Mouse (Mus musculus) WW6 (cell line): ENCODE data around the gene Aox4.

Experiments used
- DNase-seq: peaks from one replicate; pipeline ENCODE4 v3.0.0-alpha.2; 2013; ENCODE audit warnings: low read depth, low spot score

Aox4 gene

GRCm38 (mm10) chr1:58210203-58210602 lies at the start of gene Aox4:
Gene Aox4, plus strand, starts transcription at chr1:58210397.
- no peak for DNase-seq

DNA sequence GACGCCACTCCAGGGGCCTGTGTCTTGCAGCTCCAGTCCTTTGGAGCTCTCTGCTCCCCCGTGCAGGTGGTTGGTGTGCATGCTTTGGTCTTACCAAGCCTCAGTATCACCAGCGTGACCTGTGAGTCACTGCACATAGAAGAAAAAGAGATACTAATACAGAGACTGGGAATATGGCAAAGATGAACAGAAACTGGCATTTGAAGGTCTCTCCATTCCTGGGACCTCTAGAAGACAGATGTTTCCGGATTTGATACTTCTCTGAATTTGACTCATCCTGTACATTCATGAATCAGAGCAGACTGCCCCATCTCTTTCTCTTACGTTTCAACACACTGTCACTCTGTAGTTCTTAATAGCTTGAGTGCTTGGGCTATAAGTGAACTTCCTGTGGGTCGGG lies 40.3 kb upstream of the Aox4 start:
- no peak for DNase-seq

- DNase-seq, result no peak
These were observed 21.6 kb upstream of the Aox4 start for GRCm38 (mm10) chr1:58188514-58189175.

DNA sequence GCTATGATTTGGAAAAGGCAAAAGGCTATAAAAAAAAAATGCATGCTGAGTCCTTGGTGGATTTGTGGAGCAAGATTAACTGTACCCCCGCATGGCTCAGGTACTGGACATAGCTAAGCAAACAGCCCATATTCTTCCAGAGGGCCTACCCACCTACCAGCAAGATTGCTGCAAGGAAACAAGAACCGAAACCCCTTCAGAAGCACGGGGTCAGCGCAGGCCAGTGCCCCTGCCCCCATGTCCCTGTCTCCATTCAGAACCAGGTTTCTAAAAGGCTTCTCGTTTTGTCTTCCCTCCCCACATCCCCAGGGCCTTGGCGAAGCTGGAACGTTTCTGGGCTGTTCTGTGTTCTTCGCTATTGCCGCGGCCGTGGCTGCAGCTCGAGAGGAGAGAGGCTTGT lies 15.9 kb upstream of the Aox4 start:
- no peak for DNase-seq

- DNase-seq, result no peak
These were observed 15.2 kb upstream of the Aox4 start for GRCm38 (mm10) chr1:58194988-58195387.

GRCm38 (mm10) chr1:58195541-58195940 lies 14.7 kb upstream of the Aox4 start:
- DNase-seq, result peak; percentile 9

GRCm38 (mm10) chr1:58197023-58197422 lies 13.2 kb upstream of the Aox4 start:
- DNase-seq, result no peak

GRCm38 (mm10) chr1:58198386-58198785 lies 11.8 kb upstream of the Aox4 start:
- no peak for DNase-seq

DNA sequence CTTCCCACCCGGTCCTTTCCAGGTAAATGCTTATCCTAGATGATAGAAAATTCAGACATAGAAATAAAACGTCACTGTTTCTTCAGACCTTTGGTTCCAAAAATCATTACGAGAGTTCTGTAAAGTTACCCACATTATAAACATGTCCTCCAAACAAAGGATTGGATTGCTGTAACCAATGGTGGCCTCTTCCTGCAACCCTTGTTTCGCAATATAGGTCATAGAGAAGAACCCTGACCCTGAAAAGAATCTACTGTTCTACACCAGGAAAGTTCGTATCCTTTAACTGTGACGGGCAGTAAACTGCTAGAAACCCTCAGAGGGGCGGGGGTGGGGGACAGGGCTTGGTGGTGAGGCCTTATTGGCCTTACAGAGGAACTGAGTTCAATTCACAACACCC lies 2.6 kb downstream of the Aox4 start:
- no peak for DNase-seq

DNA sequence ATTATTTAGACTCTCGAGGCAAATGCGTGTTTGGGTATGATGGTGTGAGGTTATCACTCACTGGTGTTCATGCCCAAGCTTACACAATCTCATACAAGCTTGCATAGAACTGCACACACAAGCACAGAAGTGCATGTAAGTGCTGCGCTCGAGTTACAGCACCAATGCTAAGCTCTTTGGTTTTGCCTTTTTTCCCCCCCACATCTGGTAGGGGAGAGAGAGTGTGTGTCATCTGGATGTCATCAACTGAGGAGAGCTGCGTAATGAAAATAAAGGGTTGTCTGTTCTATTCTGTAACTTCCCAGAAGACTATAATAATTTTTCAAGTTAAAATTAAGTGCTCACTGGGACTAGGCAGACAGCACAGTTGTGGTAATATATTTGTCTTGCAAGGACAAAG lies 3.6 kb downstream of the Aox4 start:
- no peak for DNase-seq

DNA sequence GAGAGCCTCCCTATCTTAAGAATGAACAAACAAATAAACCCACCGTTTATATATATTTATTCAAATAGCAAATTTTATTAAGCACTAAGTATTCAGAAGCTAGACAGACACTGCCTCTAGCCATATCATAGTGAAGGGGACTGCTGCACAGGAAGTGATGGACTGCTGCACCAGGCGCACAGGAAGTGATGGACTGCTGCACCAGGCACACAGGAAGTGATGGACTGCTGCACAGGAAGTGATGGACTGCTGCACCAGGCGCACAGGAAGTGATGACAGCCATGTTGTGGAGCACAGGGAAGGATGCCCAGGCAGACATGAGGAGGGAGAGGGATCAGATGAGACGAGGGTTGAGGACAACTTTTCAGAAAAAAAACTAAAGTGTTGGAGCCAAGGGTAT lies 5.2 kb downstream of the Aox4 start:
- no peak for DNase-seq

- DNase-seq, result no peak
These were observed 5.8 kb downstream of the Aox4 start for GRCm38 (mm10) chr1:58215956-58216532.

DNA sequence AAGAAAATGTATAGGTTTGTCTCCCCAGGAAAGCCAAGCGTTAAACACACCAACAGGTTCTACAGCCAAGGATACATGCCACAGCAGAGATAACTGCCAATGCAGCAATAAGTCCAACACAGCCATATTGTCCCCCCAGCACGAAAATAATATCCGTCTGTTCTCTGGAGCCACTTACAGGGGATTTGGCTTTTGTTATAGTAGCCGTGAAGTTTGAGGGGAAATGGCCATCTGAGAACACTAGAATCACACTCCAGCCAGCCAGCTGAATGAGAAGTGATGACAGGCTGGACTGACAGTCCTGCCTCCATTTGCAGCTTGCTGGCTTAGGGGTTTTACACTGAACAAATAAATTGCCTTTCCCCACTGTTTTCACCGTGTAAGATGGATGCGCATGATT lies 10.9 kb downstream of the Aox4 start:
- no peak for DNase-seq

DNA sequence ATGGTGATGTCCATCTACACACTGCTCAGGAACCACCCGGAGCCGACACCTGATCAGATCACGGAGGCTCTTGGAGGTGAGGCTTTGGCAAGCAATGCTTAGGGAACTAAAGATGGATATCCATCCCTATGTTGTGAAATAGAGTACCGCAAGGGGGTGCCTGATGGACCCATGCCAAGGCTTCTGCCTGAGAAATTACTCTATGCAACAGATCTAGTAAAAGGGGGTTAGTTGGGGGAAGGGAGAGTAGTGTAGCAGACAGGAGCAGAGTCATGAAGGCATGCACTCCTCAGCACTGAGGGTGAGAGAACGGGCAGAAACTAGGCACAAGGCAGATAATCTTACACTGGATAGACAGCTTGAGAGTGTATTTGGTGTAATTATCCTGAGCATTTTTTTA lies 11.7 kb downstream of the Aox4 start:
- no peak for DNase-seq

GRCm38 (mm10) chr1:58228086-58228485 lies 17.9 kb downstream of the Aox4 start:
- no peak for DNase-seq

DNA sequence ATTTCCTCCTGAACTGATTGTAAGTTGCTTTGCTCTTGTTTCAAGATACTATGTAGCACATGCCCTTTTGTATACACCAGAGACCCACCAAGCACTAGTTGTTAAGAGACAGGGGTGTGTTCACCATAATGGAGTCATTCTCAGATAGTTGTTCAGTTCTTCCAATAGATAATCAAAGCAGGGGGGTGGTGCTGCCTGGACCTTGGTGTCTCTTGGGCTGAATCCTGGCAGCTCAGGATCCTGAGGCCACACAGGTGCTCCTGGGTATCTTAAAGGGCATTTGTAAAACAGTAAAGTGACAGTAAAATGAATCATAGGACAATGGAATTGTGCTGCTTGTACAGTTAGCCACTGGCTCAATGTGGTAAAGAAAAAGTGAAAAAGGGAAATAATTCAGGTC lies 18.7 kb downstream of the Aox4 start:
- DNase-seq, result no peak

DNA sequence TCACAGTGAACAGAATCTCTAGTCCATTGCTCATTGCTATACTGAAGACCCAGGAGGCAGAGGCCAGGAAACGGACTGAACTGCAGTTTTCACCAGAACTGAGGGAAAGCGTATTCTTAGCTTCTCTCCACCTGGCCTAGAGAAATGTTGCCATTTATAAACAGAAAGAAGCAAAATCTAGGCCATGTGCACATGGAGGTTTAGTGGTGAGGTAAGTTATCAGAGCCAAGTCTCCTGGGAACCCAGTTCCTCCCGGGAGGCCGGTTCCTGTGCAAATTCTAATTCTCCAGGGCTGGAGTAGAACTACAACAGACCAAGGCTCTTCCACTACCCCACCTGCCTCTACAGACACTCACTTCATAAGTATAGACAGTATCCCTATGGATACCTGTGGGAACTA lies 19.6 kb downstream of the Aox4 start:
- DNase-seq, result no peak

- DNase-seq, result no peak
These were observed 20.3 kb downstream of the Aox4 start for GRCm38 (mm10) chr1:58230542-58230941.

GRCm38 (mm10) chr1:58235405-58235804 lies 25.2 kb downstream of the Aox4 start:
- no peak for DNase-seq

GRCm38 (mm10) chr1:58237527-58238299 lies 27.5 kb downstream of the Aox4 start:
- DNase-seq, result no peak

- DNase-seq, result no peak
These were observed 28.2 kb downstream of the Aox4 start for GRCm38 (mm10) chr1:58238440-58238839.

GRCm38 (mm10) chr1:58238961-58239360 lies 28.8 kb downstream of the Aox4 start:
- DNase-seq, result no peak

GRCm38 (mm10) chr1:58240347-58240746 lies 30.1 kb downstream of the Aox4 start:
- no peak for DNase-seq
